Mouse (Mus musculus): ENCODE measurements at regions not wholly inside any gene's neighbourhood (a gene's known extent, or its start where the extent isn't known, plus 50 kb on each side); places are given as distances from the start of the nearest gene placed in this dataset.

DNA sequence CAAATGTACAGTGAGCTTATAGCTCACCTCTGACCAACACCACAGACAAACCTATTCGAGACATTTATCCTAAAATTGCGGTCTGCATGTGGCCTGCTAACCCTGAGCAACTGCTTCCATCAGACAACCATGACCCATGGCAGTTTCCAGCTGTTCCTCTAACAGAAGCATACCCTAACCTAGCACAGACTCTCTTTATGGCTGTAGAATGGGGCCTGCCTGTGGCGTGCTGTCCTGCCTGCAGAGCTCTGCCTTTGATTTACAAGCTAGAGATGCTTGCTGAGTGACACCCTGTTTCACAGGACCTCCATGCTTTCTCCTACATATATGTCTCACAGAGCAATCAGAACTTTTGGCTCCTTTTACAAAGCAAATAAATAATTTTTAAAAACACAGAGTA is 208.2 kb upstream of the Negr1 start:
- TF ChIP-seq CTCF (IDR thresholded peaks at IDR 0.05) (no peak), POLR2A (IDR thresholded peaks at IDR 0.05; ENCODE audit: insufficient read depth, low read depth, low read length) (no peak), EP300 (IDR thresholded peaks at IDR 0.05; ENCODE audit: insufficient read depth, low read depth, low read length) (no peak)

Data from heart, adult 2 months (tissue).